Mouse (Mus musculus) intestine, embryonic 15.5 days (tissue): ENCODE measurements around the gene Ppp1r12a. TPM values are rescaled to one million over a fixed set of nuclear protein-coding genes. Genes with fewer than 3 reads are reported as not detected.

Source experiments
- ATAC-seq: fragments of 200-750 bp; cut with Nextera tagmentation; 2 replicates; pipeline ENCODE4 v1.8.0; 2017; ENCODE audit warnings: moderate TSS enrichment, moderate library complexity
- H3K27ac ChIP-seq: fragments of 300-500 bp; sonication (generic); 2 replicates; pipeline ENCODE4 v1.5.1; 2015; ENCODE audit warnings: mild to moderate bottlenecking, inconsistent platforms
- H3K27me3 ChIP-seq: fragments of 300-500 bp; sonication (generic); replicated peaks from 2 replicates; pipeline ENCODE4 v1.6.1; 2015; ENCODE audit warnings: inconsistent platforms
- H3K36me3 ChIP-seq: fragments of 300-500 bp; sonication (generic); 2 replicates; pipeline ENCODE4 v1.6.1; 2015; ENCODE audit warnings: inconsistent platforms
- H3K4me1 ChIP-seq: fragments of 300-500 bp; sonication (generic); replicated peaks from 2 replicates; pipeline ENCODE4 v1.6.1; 2015; ENCODE audit warnings: inconsistent platforms
- H3K4me2 ChIP-seq: fragments of 300-500 bp; sonication (generic); replicated peaks from 2 replicates; pipeline ENCODE4 v1.6.1; 2015; ENCODE audit warnings: mild to moderate bottlenecking, inconsistent platforms
- H3K4me3 ChIP-seq: fragments of 300-500 bp; sonication (generic); replicated peaks from 2 replicates; pipeline ENCODE4 v1.5.1; 2015; ENCODE audit warnings: inconsistent platforms
- H3K9ac ChIP-seq: fragments of 300-500 bp; sonication (generic); 2 replicates; pipeline ENCODE4 v1.6.1; 2015; ENCODE audit warnings: inconsistent platforms
- H3K9me3 ChIP-seq: fragments of 300-500 bp; sonication (generic); 2 replicates; pipeline ENCODE4 v1.6.1; 2016; ENCODE audit warnings: inconsistent platforms
- WGBS: fragments of 180-500 bp; shearing (Covaris S2); methylation state at CpG from one replicate; pipeline ENCODE4 v1.1.7; 2015; 5-methylcytosine and 5-hydroxymethylcytosine counted together
- polyA plus RNA-seq: library from polyadenylated mRNA; unstranded; fragments of >200 nt; fragmentation: Nextera tagmentation; extraction: Ambion mirVana; gene quantifications from 2 replicates; pipeline ENCODE4 v1.2.1, GENCODE M21; 2015

Ppp1r12a gene
- polyA plus RNA-seq, 1 experiment from 2014 or later: 105 TPM

DNA sequence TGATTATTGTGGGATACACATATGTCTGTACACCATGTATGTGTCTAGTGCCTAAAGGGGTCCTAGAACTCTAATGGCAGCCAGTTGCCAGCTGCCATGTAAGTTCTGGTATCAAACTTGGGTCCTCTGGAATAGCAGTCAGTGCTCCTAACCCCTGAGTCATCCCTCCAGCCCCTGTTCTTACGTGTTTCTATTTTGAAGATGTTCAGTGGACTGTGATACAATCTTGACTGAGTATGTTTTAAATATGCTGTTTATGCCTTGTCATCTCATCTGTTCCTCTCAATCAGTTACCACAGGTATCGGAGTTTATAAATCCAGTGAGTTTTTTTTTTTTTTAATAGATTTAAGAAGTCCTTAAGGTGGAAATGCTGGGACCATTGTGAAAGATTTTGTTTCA, 27.3 kb downstream of the Ppp1r12a start:
- ATAC-seq: no peak

DNA sequence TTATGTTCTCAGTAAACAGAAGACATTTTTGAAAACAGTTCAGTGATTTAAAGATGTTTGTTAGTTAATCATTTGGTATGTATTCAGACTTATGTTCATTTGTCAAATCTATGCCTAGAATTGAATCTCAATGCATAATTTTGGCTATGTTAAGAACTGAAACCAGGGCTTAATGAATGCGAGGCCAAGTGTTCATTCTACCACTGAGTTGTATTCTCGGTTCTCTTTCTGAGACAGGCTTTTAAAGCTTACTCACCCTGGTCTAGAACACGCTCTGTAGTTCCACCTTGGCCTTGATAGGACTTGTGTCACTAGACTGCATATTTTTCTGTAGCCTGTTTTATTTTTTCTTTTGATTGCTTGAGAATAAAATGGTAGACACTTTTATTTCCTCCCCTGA, 28.0 kb downstream of the Ppp1r12a start:
- H3K9ac ChIP-seq: no peak overlapping the region
- ATAC-seq: no peak
- 88% methylated on average over 3 of the region's 3 CpGs for WGBS
- no peak overlapping the region for H3K4me2 ChIP-seq
- no peaks in the 10 kb centered on the region for H3K27me3 ChIP-seq
- H3K4me3 ChIP-seq: no peak overlapping the region
- no peaks in the 10 kb centered on the region for H3K9me3 ChIP-seq
- H3K27ac ChIP-seq: no peak overlapping the region
- no peaks in the 10 kb centered on the region for H3K36me3 ChIP-seq
- H3K4me1 ChIP-seq: peaks cover 4% of the 10 kb centered on the region; the same call in 1 of the 2 replicates

More for the DNA sequence above, 27.3 kb downstream of the Ppp1r12a start:
- WGBS: 83% methylated on average over 2 of the region's 2 CpGs
- Histone ChIP-seq H3K27ac (no peak overlapping the region), H3K9me3 (no peaks in the 10 kb centered on the region), H3K4me2 (no peak overlapping the region), H3K9ac (no peak overlapping the region), H3K27me3 (no peaks in the 10 kb centered on the region), H3K4me1 (peaks cover 6% of the 10 kb centered on the region; the same call in 1 of the 2 replicates), H3K36me3 (no peaks in the 10 kb centered on the region), H3K4me3 (no peak overlapping the region)

DNA sequence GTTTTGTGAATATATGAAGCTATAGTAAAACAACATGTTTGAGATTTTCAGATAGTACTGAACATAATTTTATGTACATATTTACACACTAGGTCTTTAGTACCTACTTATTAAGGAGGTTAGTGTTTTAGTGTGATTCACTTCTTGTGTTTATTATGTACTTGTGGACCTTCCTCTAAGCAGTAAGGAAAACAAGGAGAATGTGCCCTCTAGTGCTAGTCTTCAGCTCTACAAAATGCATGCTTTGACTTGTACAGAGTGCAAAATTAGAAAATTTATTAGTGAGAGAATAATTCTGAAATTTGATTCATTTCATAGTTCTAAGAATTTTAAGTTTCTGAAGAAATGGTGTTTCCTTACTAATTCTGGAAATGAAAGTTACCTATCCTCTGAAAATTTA, 28.6 kb downstream of the Ppp1r12a start:
- Histone ChIP-seq H3K9me3 (no peaks in the 10 kb centered on the region), H3K4me2 (no peak overlapping the region), H3K4me3 (no peak overlapping the region), H3K4me1 (peaks cover 4% of the 10 kb centered on the region; the same call in 1 of the 2 replicates), H3K27me3 (no peaks in the 10 kb centered on the region), H3K36me3 (no peaks in the 10 kb centered on the region), H3K9ac (no peak overlapping the region), H3K27ac (no peak overlapping the region)
- ATAC-seq: 0 out of 2 replicates have a peak, but pooled peaks have one; percentile 50

DNA sequence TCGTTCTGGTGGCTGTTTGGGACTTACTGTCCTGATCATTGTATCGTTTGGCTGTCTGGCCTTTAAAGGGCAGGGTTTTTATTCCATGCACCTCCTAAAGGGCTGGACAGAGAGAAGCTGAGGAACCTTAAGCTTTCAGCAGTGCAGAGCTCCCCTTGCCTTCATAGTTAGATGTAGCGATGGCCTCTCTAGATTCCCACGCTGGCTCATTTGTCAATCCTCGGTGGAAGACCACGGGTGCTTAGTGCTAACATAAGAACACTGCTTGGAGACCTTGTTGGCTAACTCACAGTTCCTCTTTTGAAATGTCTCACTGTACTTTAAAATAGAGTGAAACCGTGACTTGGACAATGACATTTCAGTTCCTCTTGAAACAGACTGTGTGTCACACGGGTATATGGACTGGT, 29.4 kb downstream of the Ppp1r12a start:
- no peak overlapping the region for H3K9ac ChIP-seq

DNA sequence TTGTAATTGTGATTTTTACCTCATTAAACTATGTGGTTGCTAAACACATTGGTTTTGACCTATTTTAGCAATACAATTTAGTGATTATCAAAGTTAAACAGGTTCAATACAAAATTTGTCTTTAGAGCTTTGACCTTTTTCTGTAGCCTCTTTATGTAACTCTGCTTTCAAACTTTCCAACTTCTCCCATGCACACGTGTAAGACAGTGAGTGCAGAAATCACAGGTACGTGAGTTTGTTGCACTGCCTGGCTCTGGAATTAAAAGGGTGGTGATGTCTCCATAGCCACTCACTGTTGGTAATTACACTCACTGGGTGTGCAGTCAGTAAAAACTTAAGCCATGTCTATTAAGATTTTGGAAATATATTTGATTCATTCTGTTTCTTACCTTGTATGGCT, 30.3 kb downstream of the Ppp1r12a start:
- Histone ChIP-seq H3K36me3 (no peaks in the 10 kb centered on the region), H3K9me3 (no peaks in the 10 kb centered on the region), H3K27me3 (no peaks in the 10 kb centered on the region), H3K4me2 (no peak overlapping the region), H3K27ac (no peak overlapping the region), H3K9ac (no peak overlapping the region), H3K4me1 (peaks cover 4% of the 10 kb centered on the region; the same call in 1 of the 2 replicates), H3K4me3 (no peak overlapping the region)
- ATAC-seq: no peak
- 56% methylated on average over 2 of the region's 2 CpGs for WGBS

More for the DNA sequence above, 29.4 kb downstream of the Ppp1r12a start:
- Histone ChIP-seq H3K4me2 (no peak overlapping the region), H3K9me3 (no peaks in the 10 kb centered on the region), H3K4me1 (peaks cover 4% of the 10 kb centered on the region; the same call in 1 of the 2 replicates), H3K27ac (no peak overlapping the region), H3K27me3 (no peaks in the 10 kb centered on the region), H3K4me3 (no peak overlapping the region), H3K36me3 (no peaks in the 10 kb centered on the region)
- 58% methylated on average over 8 of the region's 8 CpGs for WGBS
- no peak for ATAC-seq

DNA sequence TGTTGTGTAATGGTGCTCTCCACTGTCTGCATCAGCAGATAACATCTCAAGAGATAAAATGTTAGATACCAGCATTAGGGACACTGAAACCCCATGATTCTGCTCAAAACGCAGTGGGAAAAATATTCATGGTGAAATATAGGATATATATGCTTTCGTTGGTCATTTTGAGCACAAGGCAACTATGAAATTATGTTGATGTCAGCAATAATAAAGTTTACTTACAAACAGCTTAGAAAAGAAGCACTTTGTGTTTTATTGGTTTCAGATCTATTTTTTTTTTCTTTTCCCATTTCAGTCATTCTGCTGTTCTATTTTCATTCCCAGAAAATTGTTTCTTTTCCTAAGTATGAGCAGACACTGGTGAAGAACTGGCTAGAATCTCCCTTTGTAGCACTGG, 34.1 kb downstream of the Ppp1r12a start:
- 93% methylated on average over 2 of the region's 2 CpGs for WGBS
- H3K9ac ChIP-seq: no peak overlapping the region
- H3K4me2 ChIP-seq: no peak overlapping the region
- H3K27ac ChIP-seq: no peak overlapping the region
- 0 out of 2 replicates have a peak, but pooled peaks cover 3% of the 10 kb centered on the region for H3K4me1 ChIP-seq
- H3K4me3 ChIP-seq: no peak overlapping the region
- ATAC-seq: no peak
- H3K9me3 ChIP-seq: no peaks in the 10 kb centered on the region
- H3K27me3 ChIP-seq: no peaks in the 10 kb centered on the region
- peaks cover 3% of the 10 kb centered on the region; the same call in 1 of the 2 replicates for H3K36me3 ChIP-seq

DNA sequence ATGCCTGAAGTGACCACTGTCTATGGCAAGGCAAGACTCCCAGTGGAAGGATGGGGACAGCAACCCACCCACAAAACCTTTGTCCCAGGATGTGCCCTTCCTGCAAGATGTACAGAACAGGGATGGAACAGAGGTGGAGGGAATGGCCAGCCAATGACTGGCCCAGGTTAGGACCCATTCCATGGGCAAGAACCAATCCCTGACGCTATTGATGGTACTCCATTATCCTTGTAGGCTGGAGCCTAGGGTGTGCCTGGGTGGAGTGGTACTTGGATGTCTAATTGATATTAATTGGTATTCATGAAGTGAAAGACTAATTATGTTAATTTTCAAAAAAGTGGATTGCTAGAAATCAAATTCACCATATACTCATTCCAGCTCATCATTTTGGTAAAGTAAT, 35.5 kb downstream of the Ppp1r12a start:
- H3K9ac ChIP-seq: no peak overlapping the region
- no peak overlapping the region for H3K4me3 ChIP-seq
- H3K27ac ChIP-seq: no peak overlapping the region
- WGBS: 91% methylated on average over 1 of the region's 1 CpGs
- H3K4me2 ChIP-seq: no peak overlapping the region
- no peaks in the 10 kb centered on the region for H3K4me1 ChIP-seq
- no peaks in the 10 kb centered on the region for H3K9me3 ChIP-seq
- H3K27me3 ChIP-seq: no peaks in the 10 kb centered on the region
- H3K36me3 ChIP-seq: peaks cover 3% of the 10 kb centered on the region; the same call in 1 of the 2 replicates
- ATAC-seq: no peak

DNA sequence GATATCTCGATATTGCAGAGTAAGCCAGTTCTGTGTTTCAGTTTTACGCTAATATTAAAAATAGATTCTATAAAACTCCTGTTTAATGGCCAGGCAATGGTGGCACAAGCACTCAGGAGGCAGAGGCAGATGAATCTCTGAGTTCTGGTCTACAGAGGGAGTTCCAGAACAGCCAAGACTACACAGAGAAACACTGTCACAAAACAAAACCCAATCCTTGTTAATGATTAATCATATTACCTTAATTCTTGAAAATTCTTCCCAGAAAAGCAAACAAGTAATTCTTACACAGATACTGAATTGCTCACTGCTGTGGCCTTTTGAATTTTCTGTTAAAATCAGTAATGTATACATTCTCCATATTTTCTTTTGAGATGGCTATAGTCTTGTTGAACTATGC, 37.0 kb downstream of the Ppp1r12a start:
- Histone ChIP-seq H3K4me2 (no peak overlapping the region), H3K27me3 (no peaks in the 10 kb centered on the region), H3K9me3 (no peaks in the 10 kb centered on the region), H3K4me3 (no peak overlapping the region), H3K9ac (no peak overlapping the region), H3K4me1 (no peaks in the 10 kb centered on the region), H3K36me3 (peaks cover 3% of the 10 kb centered on the region; the same call in 1 of the 2 replicates), H3K27ac (no peak overlapping the region)
- 84% methylated on average over 2 of the region's 2 CpGs for WGBS
- ATAC-seq: peak; percentile 46; the same call in 1 of the 2 replicates

DNA sequence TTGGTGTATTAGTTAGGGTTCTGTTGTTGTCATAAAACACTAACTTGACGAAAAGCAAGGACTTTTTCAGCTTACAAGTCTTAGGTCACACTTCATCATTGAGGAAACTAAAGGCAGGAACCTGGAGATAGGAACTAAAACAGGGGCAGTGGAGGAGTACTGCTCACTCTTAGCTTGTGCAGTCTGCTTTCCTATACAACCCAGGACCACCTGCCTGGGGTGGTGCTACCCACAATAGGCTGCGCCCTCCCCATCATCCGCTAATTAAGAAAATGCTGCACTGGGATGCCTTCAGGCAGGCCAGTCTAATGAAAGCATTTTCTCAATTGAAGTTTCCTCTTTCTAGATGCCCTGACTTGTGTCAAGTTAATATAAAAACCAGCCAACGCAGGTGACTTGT, 40.1 kb downstream of the Ppp1r12a start:
- no peaks in the 10 kb centered on the region for H3K4me1 ChIP-seq
- H3K36me3 ChIP-seq: peaks cover 3% of the 10 kb centered on the region; the same call in 1 of the 2 replicates
- no peak overlapping the region for H3K4me2 ChIP-seq
- no peaks in the 10 kb centered on the region for H3K9me3 ChIP-seq
- H3K9ac ChIP-seq: no peak overlapping the region
- WGBS: 94% methylated on average over 4 of the region's 4 CpGs
- H3K27me3 ChIP-seq: no peaks in the 10 kb centered on the region
- ATAC-seq: no peak
- no peak overlapping the region for H3K27ac ChIP-seq
- no peak overlapping the region for H3K4me3 ChIP-seq

DNA sequence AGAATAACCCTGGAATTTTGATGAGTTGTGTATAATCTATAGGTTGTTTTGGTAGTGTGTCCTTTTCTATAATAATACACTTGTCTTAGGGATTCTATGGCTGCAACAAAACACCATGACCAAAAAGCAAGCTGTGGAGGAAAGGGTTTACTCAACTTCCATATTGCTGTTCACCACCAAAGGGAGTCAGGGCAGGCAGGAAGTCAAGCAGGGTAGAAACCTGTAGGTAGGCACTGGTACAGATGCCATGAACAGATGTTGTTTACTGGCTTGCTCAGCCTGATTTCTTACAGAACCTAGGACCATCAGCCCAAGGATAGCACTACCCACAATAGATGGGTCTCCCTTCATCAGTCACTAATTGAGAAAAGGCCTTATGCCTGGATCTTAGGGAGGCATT, 41.4 kb downstream of the Ppp1r12a start:
- Histone ChIP-seq H3K4me2 (no peak overlapping the region), H3K27ac (no peak overlapping the region), H3K36me3 (peaks cover 3% of the 10 kb centered on the region; the same call in 1 of the 2 replicates), H3K27me3 (no peaks in the 10 kb centered on the region), H3K4me3 (no peak overlapping the region), H3K9me3 (no peaks in the 10 kb centered on the region), H3K9ac (no peak overlapping the region), H3K4me1 (no peaks in the 10 kb centered on the region)
- no peak for ATAC-seq

- Histone ChIP-seq H3K27ac (no peak overlapping the region), H3K4me1 (no peaks in the 10 kb centered on the region), H3K9ac (no peak overlapping the region), H3K4me2 (no peak overlapping the region), H3K27me3 (no peaks in the 10 kb centered on the region), H3K9me3 (no peaks in the 10 kb centered on the region), H3K36me3 (no peaks in the 10 kb centered on the region), H3K4me3 (no peak overlapping the region)
- ATAC-seq: no peak
- WGBS: 84% methylated on average over 5 of the region's 5 CpGs
Measured at GRCm38 (mm10) chr10:108209396-108209795, 47.4 kb downstream of the Ppp1r12a start.

- H3K27me3 ChIP-seq: no peaks in the 10 kb centered on the region
- H3K36me3 ChIP-seq: peaks cover 4% of the 10 kb centered on the region; the same call in 1 of the 2 replicates
- H3K4me1 ChIP-seq: 0 out of 2 replicates have a peak, but pooled peaks cover 2% of the 10 kb centered on the region
- H3K27ac ChIP-seq: no peak overlapping the region
- H3K4me3 ChIP-seq: no peak overlapping the region
- H3K9ac ChIP-seq: no peak overlapping the region
- H3K4me2 ChIP-seq: no peak overlapping the region
- WGBS: 79% methylated on average over 5 of the region's 5 CpGs
- H3K9me3 ChIP-seq: no peaks in the 10 kb centered on the region
- peak; percentile 53; the same call in 1 of the 2 replicates for ATAC-seq
Measured at GRCm38 (mm10) chr10:108224413-108224812, 62.4 kb downstream of the Ppp1r12a start.

GRCm38 (mm10) chr10:108237049-108237448, 75.1 kb downstream of the Ppp1r12a start:
- H3K4me1 ChIP-seq: no peaks in the 10 kb centered on the region
- H3K9ac ChIP-seq: no peak overlapping the region
- no peak overlapping the region for H3K4me3 ChIP-seq
- no peak overlapping the region for H3K27ac ChIP-seq
- H3K36me3 ChIP-seq: peaks cover 6% of the 10 kb centered on the region
- 91% methylated on average over 3 of the region's 3 CpGs for WGBS
- H3K27me3 ChIP-seq: no peaks in the 10 kb centered on the region
- no peak overlapping the region for H3K4me2 ChIP-seq
- ATAC-seq: no peak
- no peaks in the 10 kb centered on the region for H3K9me3 ChIP-seq
